Mouse (Mus musculus) heart, embryonic 11.5 days (tissue): ENCODE measurements at regions not wholly inside any gene's neighbourhood (a gene's known extent, or its start where the extent isn't known, plus 50 kb on each side); places are given as distances from the start of the nearest gene placed in this dataset.

Experiments used
- ATAC-seq: fragments of 200-750 bp; cut with Nextera tagmentation; replicated peaks from 2 replicates; pipeline ENCODE4 v1.8.0; 2017; ENCODE audit warnings: moderate library complexity; ENCODE audit not compliant: insufficient number of reproducible peaks, low FRiP score, low TSS enrichment
- H3K27ac ChIP-seq: fragments of 300-500 bp; sonication (generic); 2 replicates; pipeline ENCODE4 v1.5.1; 2014; ENCODE audit warnings: mild to moderate bottlenecking, low read depth, low read length
- H3K27me3 ChIP-seq: fragments of 300-500 bp; sonication (generic); 2 replicates; pipeline ENCODE4 v1.6.1; 2014; ENCODE audit warnings: mild to moderate bottlenecking, low read length, mixed read lengths; ENCODE audit not compliant: control insufficient read depth, insufficient read depth
- H3K36me3 ChIP-seq: fragments of 300-500 bp; sonication (generic); 2 replicates; pipeline ENCODE4 v1.6.1; 2014; ENCODE audit warnings: mild to moderate bottlenecking, low read length, moderate library complexity, mixed read lengths; ENCODE audit not compliant: control insufficient read depth, insufficient read depth
- H3K4me1 ChIP-seq: fragments of 300-500 bp; sonication (generic); 2 replicates; pipeline ENCODE4 v1.6.1; 2014; ENCODE audit warnings: low read length; ENCODE audit not compliant: control insufficient read depth, insufficient read depth
- H3K4me2 ChIP-seq: fragments of 300-500 bp; sonication (generic); 2 replicates; pipeline ENCODE4 v1.6.1; 2014; ENCODE audit warnings: mild to moderate bottlenecking, moderate library complexity
- H3K4me3 ChIP-seq: fragments of 300-500 bp; sonication (generic); 2 replicates; pipeline ENCODE4 v1.5.1; 2014; ENCODE audit warnings: low read depth, low read length
- H3K9ac ChIP-seq: fragments of 300-500 bp; sonication (generic); 2 replicates; pipeline ENCODE4 v1.6.1; 2014; ENCODE audit warnings: mild to moderate bottlenecking, low read depth, low read length, moderate library complexity
- H3K9me3 ChIP-seq: fragments of 300-500 bp; sonication (generic); replicated peaks from 2 replicates; pipeline ENCODE4 v1.6.1; 2016; ENCODE audit warnings: low read length; ENCODE audit not compliant: control insufficient read depth
- WGBS: fragments of 180-500 bp; shearing (Covaris S2); extraction: QIAGEN DNeasy Blood & Tissue Kit; methylation state at CpG from one replicate; pipeline ENCODE4 v1.1.7; 2014; ENCODE audit not compliant: insufficient replicate concordance; 5-methylcytosine and 5-hydroxymethylcytosine counted together

DNA sequence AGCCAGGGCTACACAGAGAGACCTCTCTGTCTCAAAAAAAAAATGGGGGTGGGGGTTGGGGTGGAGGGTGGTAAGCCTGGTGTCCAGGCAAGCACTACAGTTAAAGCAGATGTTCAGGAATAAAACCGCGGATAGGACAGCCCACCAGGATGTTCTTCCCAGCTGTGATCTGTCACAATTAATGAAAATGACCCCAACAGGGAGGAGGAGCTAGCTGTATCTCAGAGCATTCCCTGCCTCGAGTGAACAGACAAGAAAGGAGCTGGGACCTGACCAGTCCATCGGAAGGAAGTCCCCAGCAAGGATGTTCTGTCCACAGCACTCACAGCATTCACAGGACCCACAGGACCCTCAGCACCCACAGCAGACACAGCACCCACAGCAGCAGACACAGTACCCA, 80.4 kb downstream of the Utp6 start:
- no peaks in the 10 kb centered on the region for H3K9me3 ChIP-seq
- H3K27me3 ChIP-seq = no peaks in the 10 kb centered on the region
- H3K36me3 ChIP-seq = no peaks in the 10 kb centered on the region
- no peak for ATAC-seq
- no peak overlapping the region for H3K4me2 ChIP-seq
- H3K4me3 ChIP-seq = no peak overlapping the region
- H3K4me1 ChIP-seq = no peaks in the 10 kb centered on the region
- H3K9ac ChIP-seq = no peak overlapping the region
- H3K27ac ChIP-seq = no peak overlapping the region
- WGBS = 70% methylated on average over 4 of the region's 4 CpGs

- H3K9ac ChIP-seq = no peak overlapping the region
- no peak overlapping the region for H3K27ac ChIP-seq
- no peaks in the 10 kb centered on the region for H3K27me3 ChIP-seq
- H3K4me2 ChIP-seq = no peak overlapping the region
- 75% methylated on average over 7 of the region's 7 CpGs for WGBS
- H3K4me3 ChIP-seq = no peak overlapping the region
- H3K9me3 ChIP-seq = no peaks in the 10 kb centered on the region
- no peak for ATAC-seq
- H3K4me1 ChIP-seq = no peaks in the 10 kb centered on the region
- no peaks in the 10 kb centered on the region for H3K36me3 ChIP-seq
These were observed 84.1 kb downstream of the Utp6 start for GRCm38 (mm10) chr11:79878091-79878490.

- H3K36me3 ChIP-seq = no peaks in the 10 kb centered on the region
- H3K4me1 ChIP-seq = no peaks in the 10 kb centered on the region
- H3K27ac ChIP-seq = no peak overlapping the region
- no peaks in the 10 kb centered on the region for H3K9me3 ChIP-seq
- H3K9ac ChIP-seq = no peak overlapping the region
- no peak overlapping the region for H3K4me2 ChIP-seq
- 36% methylated on average over 3 of the region's 3 CpGs for WGBS
- H3K4me3 ChIP-seq = no peak overlapping the region
- no peak for ATAC-seq
- no peaks in the 10 kb centered on the region for H3K27me3 ChIP-seq
These were observed 84.9 kb downstream of the Utp6 start for GRCm38 (mm10) chr11:79877184-79877745.

- H3K4me3 ChIP-seq = no peak overlapping the region
- H3K4me2 ChIP-seq = no peak overlapping the region
- no peaks in the 10 kb centered on the region for H3K9me3 ChIP-seq
- 77% methylated on average over 10 of the region's 10 CpGs for WGBS
- no peaks in the 10 kb centered on the region for H3K4me1 ChIP-seq
- H3K27ac ChIP-seq = no peak overlapping the region
- H3K27me3 ChIP-seq = no peaks in the 10 kb centered on the region
- no peak overlapping the region for H3K9ac ChIP-seq
- H3K36me3 ChIP-seq = no peaks in the 10 kb centered on the region
- no peak for ATAC-seq
These were observed 90.2 kb downstream of the Utp6 start for GRCm38 (mm10) chr11:79871783-79872628.

DNA sequence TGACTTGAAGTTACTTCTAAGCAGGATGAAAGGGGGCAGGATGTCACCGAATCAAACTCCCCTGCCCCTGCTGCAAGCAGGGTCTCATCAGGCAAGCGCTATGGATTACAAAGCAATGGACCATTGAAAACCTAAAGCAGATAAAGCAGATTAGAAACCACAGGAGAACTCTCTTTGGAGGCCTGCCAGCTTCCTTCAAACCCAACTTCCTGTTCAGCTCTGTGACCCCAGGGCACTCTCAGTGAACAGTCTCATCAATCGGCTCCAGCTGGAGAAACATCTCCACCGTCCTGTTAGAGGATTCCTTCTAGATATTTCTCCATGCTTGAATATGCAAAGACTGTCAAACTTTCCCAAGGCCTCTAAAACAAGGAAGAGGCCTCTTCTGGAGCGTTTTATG, 92.0 kb downstream of the Utp6 start:
- Histone ChIP-seq H3K4me1 (no peaks in the 10 kb centered on the region), H3K9ac (no peak overlapping the region), H3K4me3 (no peak overlapping the region), H3K4me2 (no peak overlapping the region), H3K27me3 (no peaks in the 10 kb centered on the region), H3K9me3 (no peaks in the 10 kb centered on the region), H3K36me3 (no peaks in the 10 kb centered on the region), H3K27ac (no peak overlapping the region)
- no peak for ATAC-seq
- 48% methylated on average over 5 of the region's 5 CpGs for WGBS

- H3K27ac ChIP-seq = no peak overlapping the region
- H3K27me3 ChIP-seq = no peaks in the 10 kb centered on the region
- ATAC-seq = no peak
- no peak overlapping the region for H3K4me2 ChIP-seq
- no peaks in the 10 kb centered on the region for H3K9me3 ChIP-seq
- H3K9ac ChIP-seq = no peak overlapping the region
- H3K4me3 ChIP-seq = no peak overlapping the region
- 59% methylated on average over 5 of the region's 5 CpGs for WGBS
- no peaks in the 10 kb centered on the region for H3K4me1 ChIP-seq
- H3K36me3 ChIP-seq = no peaks in the 10 kb centered on the region
These were observed 93.2 kb downstream of the Utp6 start for GRCm38 (mm10) chr11:79869009-79869408.

DNA sequence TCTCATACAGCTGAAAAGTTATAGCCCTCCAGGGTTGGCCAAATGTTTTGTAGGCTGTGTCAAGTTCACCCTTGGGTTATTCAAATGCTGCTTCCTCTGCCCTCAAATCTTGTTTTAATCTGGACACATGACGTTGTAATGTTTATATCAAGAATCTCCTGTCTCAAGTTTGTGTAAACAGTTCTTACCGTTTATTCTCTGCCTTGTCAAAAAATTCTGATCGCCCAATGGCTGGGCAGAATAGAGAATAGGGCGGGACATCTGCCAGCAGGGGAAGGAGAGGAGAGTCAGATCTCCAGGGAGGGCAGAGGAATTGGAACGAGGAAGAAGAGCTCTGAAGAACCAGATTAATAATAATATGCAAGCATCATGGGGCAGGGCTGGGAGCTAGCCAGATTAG, 97.4 kb downstream of the Utp6 start:
- Histone ChIP-seq H3K4me1 (peaks cover 6% of the 10 kb centered on the region; the same call in 1 of the 2 replicates), H3K4me2 (no peak overlapping the region), H3K27me3 (no peaks in the 10 kb centered on the region), H3K4me3 (no peak overlapping the region), H3K9me3 (no peaks in the 10 kb centered on the region), H3K36me3 (no peaks in the 10 kb centered on the region), H3K9ac (no peak overlapping the region), H3K27ac (no peak overlapping the region)
- ATAC-seq = no peak
- 62% methylated on average over 5 of the region's 5 CpGs for WGBS

- H3K4me2 ChIP-seq = no peak overlapping the region
- no peak overlapping the region for H3K4me3 ChIP-seq
- no peaks in the 10 kb centered on the region for H3K27me3 ChIP-seq
- peaks cover 6% of the 10 kb centered on the region; the same call in 1 of the 2 replicates for H3K4me1 ChIP-seq
- ATAC-seq = no peak
- no peak overlapping the region for H3K27ac ChIP-seq
- H3K36me3 ChIP-seq = no peaks in the 10 kb centered on the region
- H3K9me3 ChIP-seq = no peaks in the 10 kb centered on the region
- no peak overlapping the region for H3K9ac ChIP-seq
- whole genome bisulfite sequencing = 74% methylated on average over 14 of the region's 14 CpGs
These were observed 98.6 kb downstream of the Utp6 start for GRCm38 (mm10) chr11:79863487-79864175.
